Mouse (Mus musculus) liver, adult 2 months (tissue): Measurements from ENCODE around the gene Fam71e2. TPM values are rescaled to one million over a fixed set of nuclear protein-coding genes. Genes with fewer than 3 reads are reported as not detected.

Source experiments
- DNase-seq: peaks from one replicate; pipeline ENCODE4 v3.0.0-alpha.2; 2011; ENCODE audit warnings: low read depth, low spot score; ENCODE audit errors: extremely low read depth
- H3K27ac ChIP-seq: fragments of 200-500 bp; replicated peaks from 2 replicates; pipeline ENCODE4 v1.5.1; 2012; ENCODE audit warnings: low read depth, mild to moderate bottlenecking, control low read depth, inconsistent platforms, low read length; ENCODE audit not compliant: insufficient read depth
- H3K27me3 ChIP-seq: fragments of 200-500 bp; 2 replicates; pipeline ENCODE4 v1.6.1; 2012; ENCODE audit warnings: mild to moderate bottlenecking, moderate library complexity, low read length, inconsistent platforms; ENCODE audit not compliant: control insufficient read depth, insufficient read depth
- H3K36me3 ChIP-seq: fragments of 200-500 bp; 2 replicates; pipeline ENCODE4 v1.6.1; 2012; ENCODE audit warnings: low read length, inconsistent platforms; ENCODE audit not compliant: control insufficient read depth, insufficient read depth
- H3K4me1 ChIP-seq: fragments of 200-500 bp; 2 replicates; pipeline ENCODE4 v1.6.1; 2011; ENCODE audit warnings: low read length; ENCODE audit not compliant: control insufficient read depth, insufficient read depth
- H3K4me3 ChIP-seq: fragments of 200-500 bp; 2 replicates; pipeline ENCODE4 v1.5.1; 2011; ENCODE audit warnings: low read depth, mild to moderate bottlenecking, control low read depth, low read length, moderate library complexity; ENCODE audit not compliant: insufficient read depth
- H3K79me2 ChIP-seq: fragments of 200-500 bp; 2 replicates; pipeline ENCODE4 v1.6.1; 2012; ENCODE audit warnings: inconsistent platforms, mild to moderate bottlenecking, low read length, moderate library complexity; ENCODE audit not compliant: control insufficient read depth, insufficient read depth
- H3K9ac ChIP-seq: fragments of 200-500 bp; 2 replicates; pipeline ENCODE4 v1.6.1; 2012; ENCODE audit warnings: low read depth, mild to moderate bottlenecking, control low read depth, inconsistent platforms, low read length
- CTCF ChIP-seq: fragments of 200-500 bp; IDR thresholded peaks from 2 replicates; pipeline ENCODE4 v1.5.1; 2011; ENCODE audit warnings: low read depth, low read length, control low read depth
- POLR2A ChIP-seq: fragments of 200-500 bp; IDR thresholded peaks from 2 replicates; pipeline ENCODE4 v1.6.1; 2011; ENCODE audit warnings: low read length, control low read depth; ENCODE audit not compliant: insufficient read depth; ENCODE audit errors: extremely low read depth
- WGBS: fragments of 180-500 bp; shearing (Covaris S2); methylation state at CpG from one replicate; pipeline ENCODE4 v1.1.7; 2018; 5-methylcytosine and 5-hydroxymethylcytosine counted together
- polyA plus RNA-seq: library from polyadenylated mRNA; depleted of rRNA; stranded (reverse); fragments of >200 nt; gene quantifications from 2 replicates; pipeline ENCODE4 v1.2.3, GENCODE M21; 2012
- total RNA-seq: library from RNA; depleted of rRNA; stranded (reverse); fragments of >200 nt; gene quantifications from 2 replicates; pipeline ENCODE4 v1.2.3, GENCODE M21; 2014

The Fam71e2 gene
- total and polyA plus RNA-seq, 2 experiments = not detected

- Histone ChIP-seq H3K4me3 (peak within 1 kb of the TSS; percentile 67), H3K27ac (peak within 1 kb of the TSS; percentile 66), H3K27me3 (no peaks in the 10 kb centered on the region), H3K9ac (peak within 1 kb of the TSS; percentile 91), H3K4me1 (0 out of 2 replicates have a peak, but pooled peaks cover 5% of the 10 kb centered on the region), H3K36me3 (no peaks in the 10 kb centered on the region), H3K79me2 (0 out of 2 replicates have a peak, but pooled peaks cover 2% of the 10 kb centered on the region)
- TF ChIP-seq CTCF (0 out of 2 replicates have a peak, but pooled peaks have one; percentile 5), POLR2A (peak; percentile 87)
- under 1% methylated on average over 44 of the region's 44 CpGs for WGBS
- DNase-seq = peak; percentile 100
Measured at GRCm38 (mm10) chr7:4739544-4740275, 31.4 kb downstream of the Fam71e2 start, which contains the start of gene Kmt5c. Kmt5c (plus strand) TSS chr7:4740115.

GRCm38 (mm10) chr7:4739041-4739543 is 32.0 kb downstream of the Fam71e2 start:
- H3K9ac ChIP-seq = no peak overlapping the region
- no peaks in the 10 kb centered on the region for H3K36me3 ChIP-seq
- H3K27ac ChIP-seq = peak overlapping the region; percentile 17; the same call in 1 of the 2 replicates
- peak overlapping the region; percentile 40; the same call in 1 of the 2 replicates for H3K4me3 ChIP-seq
- 0 out of 2 replicates have a peak, but pooled peaks cover 5% of the 10 kb centered on the region for H3K4me1 ChIP-seq
- H3K79me2 ChIP-seq = 0 out of 2 replicates have a peak, but pooled peaks cover 2% of the 10 kb centered on the region
- WGBS = 46% methylated on average over 10 of the region's 10 CpGs
- H3K27me3 ChIP-seq = no peaks in the 10 kb centered on the region
- no peak for TF ChIP-seq CTCF
- TF ChIP-seq POLR2A = no peak
- DNase-seq = no peak

- no peaks in the 10 kb centered on the region for H3K27me3 ChIP-seq
- WGBS = 30% methylated on average over 6 of the region's 6 CpGs
- DNase-seq = peak; percentile 13
- no peaks in the 10 kb centered on the region for H3K36me3 ChIP-seq
- H3K9ac ChIP-seq = no peak overlapping the region
- no peaks in the 10 kb centered on the region for H3K79me2 ChIP-seq
- no peak overlapping the region for H3K27ac ChIP-seq
- no peaks in the 10 kb centered on the region for H3K4me1 ChIP-seq
- TF ChIP-seq POLR2A = no peak
- no peak for TF ChIP-seq CTCF
- H3K4me3 ChIP-seq = no peak overlapping the region
Measured at GRCm38 (mm10) chr7:4732968-4733392, 38.1 kb downstream of the Fam71e2 start.

- Histone ChIP-seq H3K79me2 (no peaks in the 10 kb centered on the region), H3K4me3 (no peak overlapping the region), H3K36me3 (no peaks in the 10 kb centered on the region), H3K9ac (no peak overlapping the region), H3K27me3 (no peaks in the 10 kb centered on the region), H3K27ac (no peak overlapping the region), H3K4me1 (no peaks in the 10 kb centered on the region)
- TF ChIP-seq CTCF (no peak), POLR2A (no peak)
- DNase-seq = no peak
- 86% methylated on average over 5 of the region's 5 CpGs for WGBS
Measured at GRCm38 (mm10) chr7:4731090-4731489, 40.0 kb downstream of the Fam71e2 start.

- DNase-seq = no peak
- TF ChIP-seq CTCF = no peak
- TF ChIP-seq POLR2A = no peak
- Histone ChIP-seq H3K4me1 (no peaks in the 10 kb centered on the region), H3K4me3 (no peak within 1 kb of the TSS), H3K9ac (0 out of 2 replicates have a peak within 1 kb of the TSS, but pooled peaks have one; percentile 23), H3K36me3 (no peaks in the 10 kb centered on the region), H3K27ac (peak within 1 kb of the TSS; percentile 60), H3K27me3 (peaks cover 3% of the 10 kb centered on the region; the same call in 1 of the 2 replicates), H3K79me2 (no peaks in the 10 kb centered on the region)
- WGBS = 68% methylated on average over 7 of the region's 7 CpGs
Measured at GRCm38 (mm10) chr7:4725169-4725568, 45.9 kb downstream of the Fam71e2 start, which contains the start of gene Tmem150b. Tmem150b (minus strand) TSS chr7:4725249.
